Mouse (Mus musculus): ENCODE results near the gene Gm5678. TPM values are rescaled to one million over a fixed set of nuclear protein-coding genes. Genes with fewer than 3 reads are reported as not detected.

Gm5678 gene
- polyA plus RNA-seq (2017; shearing (Covaris generic)): not detected

DNA sequence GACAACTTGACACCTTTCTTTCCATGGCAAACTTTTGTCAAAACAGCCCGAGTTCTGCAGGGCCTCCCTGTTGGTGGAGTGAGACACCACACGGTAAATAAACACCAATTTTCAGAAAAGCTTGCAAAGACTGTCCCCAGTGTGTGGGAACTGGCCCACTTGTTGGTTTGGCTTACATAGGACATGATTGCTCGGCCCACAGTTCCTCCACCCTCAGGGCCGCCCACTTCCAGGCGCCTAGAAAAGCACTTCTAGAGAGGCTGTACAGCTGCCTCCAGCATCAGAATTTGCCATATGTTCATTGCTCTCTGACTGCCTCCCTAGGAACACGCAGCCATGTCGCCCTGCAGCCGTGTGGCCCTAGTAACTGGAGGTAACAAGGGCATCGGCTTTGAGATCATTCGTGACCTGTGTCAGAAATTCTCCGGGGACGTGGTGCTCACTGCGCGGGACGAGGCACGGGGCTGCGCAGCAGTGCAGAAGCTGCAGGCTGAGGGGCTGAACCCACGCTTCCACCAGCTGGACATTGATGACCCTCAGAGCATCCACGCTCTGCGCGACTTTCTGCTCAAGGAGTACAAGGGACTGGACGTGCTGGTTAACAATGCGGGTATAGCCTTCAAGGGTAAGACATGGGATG is at the start of gene Gm5678:
Gene Gm5678, plus strand, starts transcription at position 337 of the 640 bp plus-strand sequence.

DNA sequence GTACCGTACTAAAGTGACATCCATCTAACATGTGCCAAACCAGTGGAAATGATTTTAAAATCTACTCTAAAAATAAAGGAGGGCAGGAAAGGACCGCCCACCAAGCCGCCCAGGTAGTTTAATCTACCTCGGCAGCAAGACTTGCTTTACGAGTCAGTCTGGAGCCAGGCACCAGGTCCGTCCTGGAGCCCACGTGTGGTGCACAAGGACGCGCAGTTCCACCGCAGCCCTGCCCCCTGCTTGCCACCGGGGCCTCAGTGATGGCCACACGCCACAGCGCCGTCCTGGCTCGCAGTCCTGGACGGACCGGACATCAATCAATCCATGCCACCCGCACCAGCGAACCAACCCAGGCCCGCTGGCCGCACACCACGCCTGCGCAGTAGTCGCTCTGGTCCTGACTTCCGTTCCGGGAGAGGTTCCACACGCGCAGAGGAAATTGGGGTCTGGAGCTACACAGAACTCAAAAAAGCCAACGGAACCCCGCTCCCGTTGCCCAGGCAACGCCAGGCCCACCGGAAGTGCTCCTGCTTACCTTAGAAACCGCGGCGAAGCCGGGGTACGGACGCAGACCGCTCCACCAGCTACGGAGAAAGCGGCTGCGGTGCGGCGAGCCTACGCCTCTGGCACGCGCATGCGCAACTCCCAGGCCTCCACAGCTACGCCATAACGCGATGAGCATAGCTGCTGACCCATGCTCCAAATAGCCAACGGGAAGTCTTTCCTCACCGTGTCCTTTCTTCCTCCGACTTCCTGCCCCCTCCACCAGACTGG is 24.3 kb upstream of the Gm5678 start, which contains the start of gene Setd4:
Gene Setd4, minus strand, starts transcription at position 625 of the 774 bp plus-strand sequence.

GRCm38 (mm10) chr16:93605553-93605952 is 22.3 kb upstream of the Gm5678 start, which contains the start of gene Cbr1:
Cbr1 (plus strand) TSS chr16:93605853.

Other genes with a start within 250 kb of the Gm5678 start
- gene Setd4, start 24.0 kb upstream of the Gm5678 start, polyA plus RNA-seq (2017; shearing (Covaris generic)): 53.6 TPM
- 97.1 TPM for gene Cbr1, start 22.2 kb upstream of the Gm5678 start, polyA plus RNA-seq (2017; shearing (Covaris generic))
- not detected for gene Cbr3, start 55.1 kb downstream of the Gm5678 start, polyA plus RNA-seq (2017; shearing (Covaris generic))
- gene Dop1b, start 83.8 kb downstream of the Gm5678 start, polyA plus RNA-seq (2017; shearing (Covaris generic)): 40.8 TPM
- gene Morc3, start 204.0 kb downstream of the Gm5678 start, polyA plus RNA-seq (2017; shearing (Covaris generic)): 109 TPM

Measured in CD4-positive, CD25-positive, alpha-beta regulatory T cell, adult 9 weeks (primary cell).